Mouse (Mus musculus) leukemia stem cell, adult 10-12 weeks (primary cell): ENCODE data around the gene Nav1. TPM values are rescaled to one million over a fixed set of nuclear protein-coding genes. Genes with fewer than 3 reads are reported as not detected.

Source experiments
- polyA plus RNA-seq: library from polyadenylated mRNA; stranded (reverse); fragments of >175 nt; gene quantifications from 2 replicates; pipeline ENCODE4 v1.2.3, GENCODE M21; 2012; ENCODE audit warnings: low replicate concordance

The Nav1 gene
- polyA plus RNA-seq, result 4.3 and 4.8 TPM in 2 replicates

GRCm38 (mm10) chr1:135607019-135607418 lies at the start of gene Nav1:
TSS of gene Nav1 (minus strand) at chr1:135607295.

GRCm38 (mm10) chr1:135429901-135430668 lies 177.0 kb downstream of the Nav1 start, which contains the start of gene Ipo9:
TSS of gene Ipo9 (minus strand) at chr1:135430499.

Other genes starting within 250 kb of the Nav1 start
- gene Shisa4, start 232.1 kb downstream of the Nav1 start, polyA plus RNA-seq, result 0.55 and 1.2 TPM in 2 replicates
- 4.3 and 11.6 TPM in 2 replicates for gene Ipo9, start 176.8 kb downstream of the Nav1 start, polyA plus RNA-seq
- gene Csrp1, start 112.8 kb upstream of the Nav1 start, polyA plus RNA-seq, result 35.5 and 37.6 TPM in 2 replicates
- gene Phlda3, start 158.8 kb upstream of the Nav1 start, polyA plus RNA-seq, result 17.3 and 22.3 TPM in 2 replicates
- gene Tnni1, start 172.1 kb upstream of the Nav1 start, polyA plus RNA-seq, result 0.20 TPM in 1 of 2 replicates, not detected in the other
- 1.2 and 1.4 TPM in 2 replicates for gene Lad1, start 211.3 kb upstream of the Nav1 start, polyA plus RNA-seq
- gene Tnnt2, start 229.1 kb upstream of the Nav1 start, polyA plus RNA-seq, result not detected in 2 replicates